Mouse (Mus musculus) midbrain, embryonic 12.5 days (tissue): ENCODE data around the gene 4933402J07Rik. TPM values are rescaled to one million over a fixed set of nuclear protein-coding genes. Genes with fewer than 3 reads are reported as not detected.

Source experiments
- ATAC-seq: fragments of 200-750 bp; cut with Nextera tagmentation; 2 replicates; pipeline ENCODE4 v1.8.0; 2017; ENCODE audit warnings: low read depth, moderate TSS enrichment, moderate library complexity; ENCODE audit not compliant: low FRiP score
- H3K27ac ChIP-seq: fragments of 300-500 bp; sonication (generic); replicated peaks from 2 replicates; pipeline ENCODE4 v1.5.1; 2016; ENCODE audit warnings: mild to moderate bottlenecking
- H3K27me3 ChIP-seq: fragments of 300-500 bp; sonication (generic); 2 replicates; pipeline ENCODE4 v1.6.1; 2016; ENCODE audit warnings: mild to moderate bottlenecking
- H3K36me3 ChIP-seq: fragments of 300-500 bp; sonication (generic); 2 replicates; pipeline ENCODE4 v1.6.1; 2016
- H3K4me1 ChIP-seq: fragments of 300-500 bp; sonication (generic); 2 replicates; pipeline ENCODE4 v1.6.1; 2016
- H3K4me2 ChIP-seq: fragments of 300-500 bp; sonication (generic); replicated peaks from 2 replicates; pipeline ENCODE4 v1.6.1; 2016; ENCODE audit warnings: mild to moderate bottlenecking, moderate library complexity
- H3K4me3 ChIP-seq: fragments of 300-500 bp; sonication (generic); 2 replicates; pipeline ENCODE4 v1.5.1; 2016; ENCODE audit warnings: mild to moderate bottlenecking
- H3K9ac ChIP-seq: fragments of 300-500 bp; sonication (generic); replicated peaks from 2 replicates; pipeline ENCODE4 v1.6.1; 2016; ENCODE audit warnings: mild to moderate bottlenecking, moderate library complexity
- H3K9me3 ChIP-seq: fragments of 300-500 bp; sonication (generic); 2 replicates; pipeline ENCODE4 v1.6.1; 2016; ENCODE audit warnings: mild to moderate bottlenecking
- WGBS: fragments of 180-500 bp; shearing (Covaris S2); methylation state at CpG from one replicate; pipeline ENCODE4 v1.1.7; 2016; 5-methylcytosine and 5-hydroxymethylcytosine counted together
- polyA plus RNA-seq: library from polyadenylated mRNA; unstranded; fragments of >200 nt; fragmentation: Nextera tagmentation; extraction: Ambion mirVana; gene quantifications from 2 replicates; pipeline ENCODE4 v1.2.1, GENCODE M21; 2016

4933402J07Rik gene
- polyA plus RNA-seq: not detected in 2 replicates

DNA sequence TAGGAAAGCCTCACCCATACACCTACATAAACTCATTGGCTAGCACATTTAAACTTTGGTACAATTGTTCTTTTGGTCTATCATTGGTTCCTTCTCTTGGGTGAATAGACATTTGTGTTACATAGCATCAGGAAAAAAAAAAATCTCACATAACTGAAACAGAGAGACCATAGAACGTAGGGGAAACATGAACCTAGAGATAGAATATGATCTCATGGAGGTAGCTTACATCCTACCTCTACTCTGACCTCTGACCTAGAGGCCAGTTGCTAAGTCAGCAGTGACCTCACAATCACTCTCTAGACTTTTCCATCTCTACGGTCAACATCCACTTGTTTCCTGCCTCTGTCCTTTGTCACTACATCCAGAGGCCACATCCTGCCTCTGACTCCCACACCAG, at the start of gene 4933402J07Rik:
TSS of gene 4933402J07Rik (plus strand) at position 301 of the 400 bp plus-strand sequence.
- H3K4me1 ChIP-seq: no peaks in the 10 kb centered on the region
- no peak within 1 kb of the TSS for H3K27ac ChIP-seq
- peaks cover 10% of the 10 kb centered on the region; the same call in 1 of the 2 replicates for H3K27me3 ChIP-seq
- H3K9me3 ChIP-seq: no peaks in the 10 kb centered on the region
- H3K4me3 ChIP-seq: no peak within 1 kb of the TSS
- 79% methylated on average over 2 of the region's 2 CpGs for WGBS
- H3K4me2 ChIP-seq: no peak within 1 kb of the TSS
- no peak for ATAC-seq
- H3K9ac ChIP-seq: no peak within 1 kb of the TSS
- no peaks in the 10 kb centered on the region for H3K36me3 ChIP-seq

DNA sequence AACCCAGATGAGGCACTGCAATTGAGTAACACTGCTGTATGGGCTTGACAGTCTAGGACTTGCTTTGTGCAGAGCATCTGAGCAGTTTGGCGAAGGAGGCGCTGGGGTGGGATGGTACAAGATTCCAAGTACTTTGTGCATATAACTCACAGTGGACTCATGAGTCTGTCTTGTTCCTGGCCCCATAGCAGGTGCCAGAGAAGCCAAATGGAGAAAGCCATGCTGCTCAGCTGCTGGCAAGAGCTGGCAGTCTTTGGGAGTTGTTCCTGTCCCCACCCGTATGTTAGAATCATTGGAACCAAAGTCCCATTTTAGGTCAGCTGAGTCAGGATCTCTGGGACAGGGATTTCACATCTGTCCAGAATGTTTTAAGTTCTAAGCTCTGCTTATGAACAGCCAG, 46.5 kb upstream of the 4933402J07Rik start:
- no peak for ATAC-seq
- Histone ChIP-seq H3K27me3 (no peaks in the 10 kb centered on the region), H3K4me3 (no peak overlapping the region), H3K27ac (no peak overlapping the region), H3K9ac (no peak overlapping the region), H3K9me3 (no peaks in the 10 kb centered on the region), H3K4me2 (no peak overlapping the region), H3K4me1 (peaks cover 6% of the 10 kb centered on the region; the same call in 1 of the 2 replicates), H3K36me3 (no peaks in the 10 kb centered on the region)
- 92% methylated on average over 3 of the region's 3 CpGs for WGBS

DNA sequence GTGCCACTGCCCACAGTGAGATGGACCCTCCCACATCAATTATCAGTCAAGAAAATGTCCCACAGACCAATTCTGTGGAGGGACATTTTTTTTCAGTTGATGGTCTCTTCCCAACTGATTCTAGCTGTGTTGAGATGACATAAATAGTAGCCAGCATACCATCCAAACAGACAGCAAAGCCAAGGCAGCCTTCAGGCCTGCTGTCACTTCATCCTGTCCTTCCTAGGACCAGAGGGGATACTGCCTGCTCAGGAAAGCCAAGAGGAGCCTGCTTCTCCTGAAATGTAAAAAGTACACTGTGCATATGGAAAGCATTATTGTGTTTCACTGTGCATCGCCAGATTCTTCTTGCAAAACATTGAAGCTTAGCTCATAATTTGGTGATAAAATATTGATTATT, 38.6 kb upstream of the 4933402J07Rik start:
- H3K36me3 ChIP-seq: no peaks in the 10 kb centered on the region
- 89% methylated on average over 1 of the region's 1 CpGs for WGBS
- H3K4me2 ChIP-seq: no peak overlapping the region
- no peak for ATAC-seq
- no peak overlapping the region for H3K9ac ChIP-seq
- no peak overlapping the region for H3K4me3 ChIP-seq
- H3K9me3 ChIP-seq: no peaks in the 10 kb centered on the region
- no peak overlapping the region for H3K27ac ChIP-seq
- no peaks in the 10 kb centered on the region for H3K4me1 ChIP-seq
- no peaks in the 10 kb centered on the region for H3K27me3 ChIP-seq

DNA sequence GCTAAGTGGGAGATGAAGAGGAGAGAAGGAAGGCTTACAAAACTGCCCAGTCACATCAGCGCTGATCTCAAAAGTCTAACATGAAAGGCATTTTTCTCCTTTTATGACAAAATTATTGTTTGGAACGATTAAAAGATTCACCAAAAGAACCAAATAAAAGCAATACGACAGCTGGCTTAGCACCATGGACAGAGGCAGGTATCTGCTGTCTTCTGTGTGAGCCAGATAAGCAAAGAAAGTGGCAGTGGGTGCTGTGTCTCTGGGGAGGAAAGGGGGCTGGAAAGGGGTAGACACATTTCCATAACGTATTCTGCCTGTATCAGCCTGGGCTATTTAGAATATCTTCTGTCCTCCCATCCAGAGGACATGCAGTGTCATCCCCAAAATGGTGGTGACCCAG, 32.5 kb upstream of the 4933402J07Rik start:
- Histone ChIP-seq H3K27ac (no peak overlapping the region), H3K27me3 (peaks cover 6% of the 10 kb centered on the region; the same call in 1 of the 2 replicates), H3K4me2 (no peak overlapping the region), H3K9me3 (no peaks in the 10 kb centered on the region), H3K4me3 (no peak overlapping the region), H3K9ac (no peak overlapping the region), H3K4me1 (no peaks in the 10 kb centered on the region), H3K36me3 (no peaks in the 10 kb centered on the region)
- no peak for ATAC-seq
- WGBS: 63% methylated on average over 4 of the region's 4 CpGs

DNA sequence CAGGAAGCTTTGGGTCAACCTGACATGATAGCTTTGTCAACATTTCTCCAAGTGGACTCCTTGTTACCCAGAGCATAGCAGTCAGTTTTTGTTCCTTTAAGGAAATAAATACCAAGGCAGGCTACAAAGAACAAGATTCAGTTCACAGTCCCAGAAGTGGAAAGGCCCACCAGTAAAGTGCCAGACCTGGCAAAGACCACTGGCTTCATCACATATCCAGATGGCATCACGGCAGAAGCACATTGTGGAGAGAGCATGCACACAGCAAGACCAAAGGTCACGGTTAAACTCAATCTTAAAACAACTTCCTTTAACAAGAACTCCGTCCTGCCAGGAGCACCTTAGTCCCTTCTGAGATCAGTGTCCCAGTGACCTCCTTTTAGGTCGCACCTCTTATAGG, 30.2 kb upstream of the 4933402J07Rik start:
- H3K27me3 ChIP-seq: peaks cover 6% of the 10 kb centered on the region; the same call in 1 of the 2 replicates
- no peak overlapping the region for H3K4me3 ChIP-seq
- no peak overlapping the region for H3K4me2 ChIP-seq
- no peaks in the 10 kb centered on the region for H3K9me3 ChIP-seq
- no peak overlapping the region for H3K9ac ChIP-seq
- peaks cover 2% of the 10 kb centered on the region; the same call in 1 of the 2 replicates for H3K4me1 ChIP-seq
- ATAC-seq: no peak
- no peaks in the 10 kb centered on the region for H3K36me3 ChIP-seq
- H3K27ac ChIP-seq: no peak overlapping the region
- 83% methylated on average over 4 of the region's 4 CpGs for WGBS

DNA sequence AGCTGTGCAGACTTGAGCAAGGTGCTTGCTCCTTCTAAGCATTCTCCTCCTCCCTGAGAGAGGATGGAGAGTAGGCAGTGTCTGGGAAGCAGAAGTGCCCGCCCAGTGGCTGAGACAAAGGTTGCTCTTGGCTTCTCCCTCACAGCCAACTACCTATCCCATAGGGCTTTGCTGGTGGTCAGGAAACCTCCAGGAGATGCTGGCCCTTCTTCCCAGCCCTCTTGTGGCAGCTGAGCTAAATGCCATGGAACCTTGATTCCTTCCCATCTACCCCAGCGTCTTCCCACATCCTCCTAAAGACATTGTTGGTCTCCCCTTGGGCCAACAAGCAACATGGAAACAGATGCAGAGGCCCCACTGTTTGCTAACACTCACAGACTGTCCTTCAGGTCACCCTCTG, 28.8 kb upstream of the 4933402J07Rik start:
- no peak overlapping the region for H3K4me3 ChIP-seq
- no peak overlapping the region for H3K9ac ChIP-seq
- H3K27me3 ChIP-seq: peaks cover 6% of the 10 kb centered on the region; the same call in 1 of the 2 replicates
- H3K9me3 ChIP-seq: no peaks in the 10 kb centered on the region
- H3K4me1 ChIP-seq: peaks cover 5% of the 10 kb centered on the region
- 41% methylated on average over 2 of the region's 2 CpGs for WGBS
- H3K4me2 ChIP-seq: no peak overlapping the region
- ATAC-seq: no peak
- no peaks in the 10 kb centered on the region for H3K36me3 ChIP-seq
- no peak overlapping the region for H3K27ac ChIP-seq

DNA sequence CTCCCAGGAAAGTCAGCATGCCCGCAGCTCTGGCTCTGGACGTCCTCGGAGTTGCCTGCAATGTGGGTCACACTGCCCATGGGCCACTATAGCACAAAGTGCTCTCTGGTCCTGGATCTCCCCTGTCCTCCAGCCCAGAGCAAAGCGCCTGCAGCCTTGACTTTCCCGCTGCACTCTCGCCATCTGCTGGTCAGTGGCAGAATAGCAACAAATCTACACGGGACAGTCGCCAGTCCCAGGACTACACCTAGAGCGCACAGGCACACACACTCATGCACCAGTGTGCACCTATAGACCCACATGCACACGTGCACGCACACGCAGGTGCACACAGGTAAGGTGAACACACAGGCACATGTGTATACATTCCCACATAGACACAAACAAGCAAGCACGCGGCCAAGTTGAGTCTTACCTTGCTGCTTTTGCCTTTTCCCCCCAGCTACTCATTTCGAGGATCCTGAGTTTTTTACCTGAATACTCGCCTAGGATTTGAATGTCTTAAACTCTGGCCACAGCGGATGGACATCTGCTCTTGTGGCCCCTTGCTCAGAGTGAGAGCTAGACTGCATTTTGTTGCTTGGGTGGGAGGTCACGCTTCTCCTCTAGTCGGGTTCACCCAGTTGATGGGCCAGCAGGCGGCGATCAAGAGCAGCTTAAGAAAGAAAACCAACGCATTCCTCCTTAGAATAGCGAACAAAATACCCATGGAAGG, 26.9 kb upstream of the 4933402J07Rik start:
- H3K4me2 ChIP-seq: peak overlapping the region; percentile 37
- peak; percentile 80 for ATAC-seq
- H3K9ac ChIP-seq: no peak overlapping the region
- no peak overlapping the region for H3K27ac ChIP-seq
- H3K9me3 ChIP-seq: no peaks in the 10 kb centered on the region
- H3K4me1 ChIP-seq: peaks cover 9% of the 10 kb centered on the region
- 8% methylated on average over 23 of the region's 23 CpGs for WGBS
- no peaks in the 10 kb centered on the region for H3K36me3 ChIP-seq
- H3K4me3 ChIP-seq: no peak overlapping the region
- peaks cover 10% of the 10 kb centered on the region; the same call in 1 of the 2 replicates for H3K27me3 ChIP-seq

GRCm38 (mm10) chr8:87539829-87540394, 23.7 kb upstream of the 4933402J07Rik start:
- 0 out of 2 replicates have a peak overlapping the region, but pooled peaks have one; percentile 6 for H3K4me3 ChIP-seq

GRCm38 (mm10) chr8:87549881-87550280, 13.8 kb upstream of the 4933402J07Rik start:
- 77% methylated on average over 4 of the region's 4 CpGs for WGBS
- ATAC-seq: no peak
- Histone ChIP-seq H3K4me3 (no peak overlapping the region), H3K36me3 (no peaks in the 10 kb centered on the region), H3K9me3 (no peaks in the 10 kb centered on the region), H3K4me1 (no peaks in the 10 kb centered on the region), H3K4me2 (no peak overlapping the region), H3K9ac (no peak overlapping the region), H3K27ac (no peak overlapping the region), H3K27me3 (no peaks in the 10 kb centered on the region)

More at GRCm38 (mm10) chr8:87539829-87540394, 23.7 kb upstream of the 4933402J07Rik start:
- Histone ChIP-seq H3K9ac (no peak overlapping the region), H3K27ac (no peak overlapping the region), H3K4me1 (peaks cover 9% of the 10 kb centered on the region), H3K4me2 (peak overlapping the region; percentile 32), H3K36me3 (no peaks in the 10 kb centered on the region), H3K9me3 (0 out of 2 replicates have a peak, but pooled peaks cover 3% of the 10 kb centered on the region), H3K27me3 (peaks cover 10% of the 10 kb centered on the region; the same call in 1 of the 2 replicates)
- peak; percentile 38; the same call in 1 of the 2 replicates for ATAC-seq
- 21% methylated on average over 15 of the region's 15 CpGs for WGBS

DNA sequence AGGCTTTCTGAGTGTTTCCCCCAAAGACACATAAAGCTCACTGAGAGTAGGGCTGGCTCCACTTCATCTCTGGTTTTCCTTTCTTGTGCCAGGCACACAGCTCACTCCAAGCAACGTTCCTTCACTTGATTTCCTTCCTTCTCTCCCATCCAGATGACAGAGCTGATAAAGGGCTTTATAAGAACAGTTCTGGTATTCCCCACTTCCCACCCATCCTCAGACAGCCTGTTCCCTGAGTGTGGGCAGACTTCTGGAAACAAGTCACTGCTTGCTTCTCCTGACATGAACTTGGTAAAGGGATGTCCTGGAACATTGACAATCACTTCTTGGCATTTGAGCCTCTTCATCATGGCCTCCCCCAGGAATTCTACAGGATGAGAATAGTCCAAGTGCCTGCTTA, 10.9 kb upstream of the 4933402J07Rik start:
- ATAC-seq: no peak
- Histone ChIP-seq H3K4me1 (no peaks in the 10 kb centered on the region), H3K4me3 (no peak overlapping the region), H3K36me3 (no peaks in the 10 kb centered on the region), H3K4me2 (no peak overlapping the region), H3K9ac (no peak overlapping the region), H3K9me3 (no peaks in the 10 kb centered on the region), H3K27me3 (no peaks in the 10 kb centered on the region), H3K27ac (no peak overlapping the region)
- WGBS: 79% methylated on average over 1 of the region's 1 CpGs

DNA sequence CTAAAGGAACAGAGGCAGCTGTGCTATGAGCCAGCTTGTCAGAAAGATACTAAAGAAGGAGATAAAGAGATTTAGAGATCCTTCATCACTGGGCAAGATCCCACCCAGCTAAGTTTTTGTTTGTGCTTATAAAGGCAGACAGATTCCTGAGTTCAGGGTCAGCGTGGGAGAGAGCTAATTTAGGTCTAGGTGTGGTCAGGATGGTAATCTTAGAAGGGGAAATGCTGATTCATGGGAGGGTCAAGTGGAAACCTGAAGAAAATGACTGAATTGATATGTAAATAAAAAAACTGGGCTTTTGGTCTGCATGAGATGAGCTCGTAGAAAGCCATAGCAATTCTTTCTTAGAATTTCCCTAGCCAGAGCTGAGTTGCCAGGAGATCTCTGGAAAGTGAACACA, 2.9 kb upstream of the 4933402J07Rik start:
- Histone ChIP-seq H3K27me3 (no peaks in the 10 kb centered on the region), H3K4me2 (no peak overlapping the region), H3K27ac (no peak overlapping the region), H3K9me3 (no peaks in the 10 kb centered on the region), H3K36me3 (no peaks in the 10 kb centered on the region), H3K4me1 (no peaks in the 10 kb centered on the region), H3K4me3 (no peak overlapping the region), H3K9ac (no peak overlapping the region)
- 63% methylated on average over 2 of the region's 2 CpGs for WGBS
- ATAC-seq: no peak

- H3K9ac ChIP-seq: no peak overlapping the region
- 91% methylated on average over 5 of the region's 5 CpGs for WGBS
Observed at GRCm38 (mm10) chr8:87569203-87569602, 5.5 kb downstream of the 4933402J07Rik start.

More at GRCm38 (mm10) chr8:87569203-87569602, 5.5 kb downstream of the 4933402J07Rik start:
- Histone ChIP-seq H3K36me3 (no peaks in the 10 kb centered on the region), H3K4me2 (no peak overlapping the region), H3K27ac (no peak overlapping the region), H3K4me3 (no peak overlapping the region), H3K9me3 (no peaks in the 10 kb centered on the region), H3K4me1 (peaks cover 10% of the 10 kb centered on the region), H3K27me3 (peaks cover 27% of the 10 kb centered on the region)
- no peak for ATAC-seq
